Mouse (Mus musculus) CD4-positive helper T cell, adult 2 months (primary cell): ENCODE data around the gene Ech1.
A peak's percentile ranks its signal among the peaks of the same experiment; 100 is the strongest.

Experiments
- DNase-seq: peaks from one replicate; pipeline ENCODE4 v3.0.0-alpha.2; 2012; ENCODE audit warnings: low read depth, missing footprints, low spot score

Ech1 gene

GRCm38 (mm10) chr7:28824941-28825685, at the start of gene Ech1:
Gene Ech1 (plus strand): TSS chr7:28825217.
- DNase-seq, result peak; percentile 92

GRCm38 (mm10) chr7:28778825-28779224, 46.2 kb upstream of the Ech1 start:
- DNase-seq, result no peak

DNA sequence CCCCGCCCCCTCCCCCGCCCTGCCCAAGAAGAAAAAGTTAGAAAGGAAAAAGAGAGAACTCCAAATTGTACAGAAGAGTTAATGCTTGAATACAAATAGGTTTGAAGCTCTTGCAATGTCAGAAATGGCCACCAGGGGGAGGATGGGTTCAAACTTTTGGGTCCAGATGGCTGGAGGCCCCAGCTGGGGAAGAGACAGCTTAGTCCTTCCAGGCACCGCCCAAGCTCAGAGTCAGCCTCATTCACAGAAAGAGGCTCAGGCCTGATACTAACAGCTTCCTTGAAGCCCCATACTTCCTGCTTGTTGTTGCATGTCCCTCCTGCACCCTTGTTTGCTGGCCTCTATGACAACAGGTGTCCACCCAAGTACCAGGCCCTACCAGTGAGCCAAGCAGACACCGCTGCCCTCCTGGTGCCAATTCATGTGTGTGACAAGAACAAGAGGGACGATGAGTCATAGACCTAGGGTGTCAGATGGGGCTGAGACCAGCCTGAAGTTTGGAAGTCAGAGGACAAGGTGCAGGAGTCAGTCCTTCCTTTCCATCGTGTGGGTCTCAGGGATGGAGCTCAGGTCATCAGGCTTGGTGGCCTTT, 44.9 kb upstream of the Ech1 start:
- peak; percentile 89 for DNase-seq

DNA sequence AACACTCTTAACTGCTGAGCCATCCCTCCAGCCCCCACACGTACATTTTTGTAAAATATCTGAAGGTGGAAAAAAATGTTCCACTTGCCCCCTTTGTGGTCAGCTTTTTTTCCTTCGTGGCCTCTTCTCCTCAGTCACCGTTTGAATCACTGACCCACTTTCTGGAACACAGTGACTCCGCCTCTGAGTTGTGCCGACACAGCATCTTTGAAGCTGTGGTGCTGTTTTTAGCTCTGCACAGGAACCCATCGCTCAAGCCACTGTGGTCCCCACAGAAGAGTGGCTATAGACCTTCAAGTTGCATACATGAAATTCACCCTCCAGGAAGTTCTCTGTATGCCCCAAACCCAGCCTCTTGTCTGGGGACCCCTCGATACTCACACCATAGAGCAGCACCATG, 44.2 kb upstream of the Ech1 start:
- peak; percentile 89 for DNase-seq

- DNase-seq, result peak; percentile 96
Observed at GRCm38 (mm10) chr7:28781261-28781663, 43.8 kb upstream of the Ech1 start.

DNA sequence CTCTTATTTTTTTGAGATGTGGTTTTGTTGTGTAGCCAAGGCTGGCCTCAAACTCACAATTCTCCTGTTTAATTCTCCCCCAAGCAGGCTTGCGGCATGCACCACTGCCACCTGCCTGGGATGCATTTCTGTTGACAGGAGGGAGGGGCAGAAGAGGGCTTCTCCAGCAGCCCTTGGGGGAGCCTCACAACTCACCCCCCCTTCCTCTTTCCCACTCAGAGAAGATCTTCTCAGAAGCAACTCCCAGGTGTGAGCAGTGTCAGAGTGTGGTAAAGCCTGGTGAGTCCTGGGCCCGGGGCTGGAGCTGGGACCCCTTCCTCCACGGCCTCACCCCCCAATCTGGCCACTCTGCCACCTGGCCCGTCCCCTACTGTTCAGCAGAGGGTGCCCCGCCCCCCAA, 39.9 kb upstream of the Ech1 start:
- no peak for DNase-seq

DNA sequence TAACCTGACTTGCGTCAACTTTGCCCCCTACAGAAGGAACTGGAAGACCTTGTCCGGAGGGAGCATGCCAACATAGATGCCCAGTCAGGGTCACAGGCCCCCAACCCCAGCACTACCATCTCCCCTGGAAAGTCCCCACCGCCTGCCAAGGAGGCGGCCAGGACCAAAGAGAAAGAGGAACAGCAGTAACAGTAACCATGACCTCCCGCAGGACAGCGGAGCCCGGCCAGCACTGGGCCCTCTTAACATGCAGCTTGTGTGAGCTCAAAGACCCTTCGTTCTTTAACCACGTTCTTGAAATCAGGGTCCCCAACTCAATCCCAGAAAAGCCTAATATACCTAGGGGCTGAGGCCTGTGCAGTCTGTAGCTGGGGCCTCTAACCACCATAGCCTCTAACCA, 37.1 kb upstream of the Ech1 start:
- no peak for DNase-seq

DNA sequence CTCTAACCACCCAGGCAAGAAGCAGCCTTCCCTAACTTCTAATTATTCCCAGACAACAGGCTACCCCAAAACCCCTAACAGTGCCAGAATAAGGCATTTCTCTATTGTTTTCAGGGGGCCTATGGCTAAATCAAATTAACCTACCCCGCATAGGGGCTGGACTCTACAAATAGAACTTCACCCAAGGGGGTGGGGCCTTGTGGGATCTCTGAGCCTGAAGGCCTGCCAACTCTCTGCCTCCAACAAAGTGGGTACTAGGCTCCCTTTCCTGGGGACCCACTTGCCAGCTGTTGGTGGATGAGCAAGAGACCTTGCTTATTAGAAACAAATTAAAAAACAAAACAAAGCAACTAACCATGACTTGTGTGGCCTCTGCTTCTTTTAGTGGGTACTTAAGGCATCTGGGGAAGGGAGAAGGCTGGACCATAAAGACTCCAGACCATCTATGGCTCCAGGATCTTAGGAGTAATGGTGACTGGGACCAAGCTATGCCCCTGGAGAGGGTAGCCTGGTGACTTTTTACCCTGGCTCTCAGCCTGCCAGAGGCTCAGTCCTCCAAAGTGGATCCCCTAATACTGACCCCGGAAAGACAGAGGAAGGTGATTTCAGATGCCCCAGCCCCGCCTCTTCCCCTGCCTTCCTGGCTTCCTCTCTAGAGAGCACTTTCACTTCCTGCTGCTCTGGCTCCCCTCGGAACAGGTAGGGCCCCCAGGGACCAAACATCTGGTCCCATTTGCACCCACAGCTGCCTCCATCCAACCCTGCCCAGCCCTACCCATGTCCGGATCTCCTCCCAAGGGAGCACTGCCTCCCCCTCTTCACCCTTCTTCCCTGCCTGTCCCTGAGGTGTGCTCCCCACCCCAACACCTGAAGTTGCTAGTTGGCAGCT, 36.5 kb upstream of the Ech1 start, which contains the start of gene Rinl:
Rinl (plus strand) TSS at position 663 of the 889 bp plus-strand sequence.
- DNase-seq, result peak; percentile 71

- DNase-seq, result no peak
Observed at GRCm38 (mm10) chr7:28789235-28789634, 35.8 kb upstream of the Ech1 start.

DNA sequence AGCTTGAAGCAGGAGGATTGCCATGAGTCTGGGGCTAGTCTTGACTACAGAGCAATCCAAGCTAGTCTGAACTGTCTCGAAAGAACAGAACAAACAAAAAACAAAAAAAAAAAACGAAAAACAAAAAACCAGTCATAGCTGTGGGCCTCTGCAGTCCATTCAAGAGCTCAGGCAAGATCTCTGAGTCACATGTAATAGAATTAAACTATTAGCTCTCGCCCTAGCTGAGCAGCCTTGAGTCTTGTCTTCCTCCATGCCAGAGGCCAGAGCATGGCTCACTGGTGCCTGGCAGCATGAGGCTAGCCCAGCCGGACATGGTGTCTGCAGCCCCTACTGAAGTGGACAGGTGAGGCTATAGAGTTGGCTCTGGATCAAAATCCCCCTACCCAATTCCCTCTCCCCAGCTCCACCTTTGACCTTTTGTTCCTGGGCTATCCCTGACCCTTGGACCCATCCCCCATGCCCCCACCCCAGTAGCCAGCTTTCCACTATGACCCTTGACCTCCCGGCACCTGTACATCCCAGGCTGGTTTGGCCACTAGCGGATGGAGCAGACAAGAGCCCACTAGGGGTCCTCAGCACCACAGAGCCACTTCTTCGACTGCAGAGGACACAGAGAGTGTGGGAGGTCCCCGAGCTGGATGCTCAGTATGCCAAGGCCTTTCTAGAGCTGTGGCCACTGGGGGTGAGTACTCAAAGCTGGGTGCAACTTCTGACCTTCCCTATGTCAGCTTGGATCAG, 34.8 kb upstream of the Ech1 start:
- DNase-seq, result peak; percentile 51

DNA sequence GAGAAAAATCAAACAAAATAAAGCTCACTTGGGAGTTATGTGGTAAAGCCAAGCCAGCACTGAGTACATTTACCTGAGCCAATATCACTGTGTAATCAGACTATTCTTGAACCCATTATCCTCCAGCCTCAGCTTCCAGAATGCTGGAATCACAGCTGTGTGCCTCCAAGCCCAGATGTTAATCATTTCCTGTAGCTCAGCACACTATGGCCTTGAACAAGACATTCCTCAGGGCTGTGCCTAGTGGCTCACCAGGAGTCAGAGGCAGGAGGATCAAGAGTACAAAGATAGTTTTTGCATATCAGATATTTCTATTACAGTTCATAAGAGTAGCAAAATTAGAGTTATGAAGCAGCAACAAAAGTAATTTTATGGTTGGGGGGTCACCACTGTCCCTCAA, 33.3 kb upstream of the Ech1 start:
- no peak for DNase-seq

DNA sequence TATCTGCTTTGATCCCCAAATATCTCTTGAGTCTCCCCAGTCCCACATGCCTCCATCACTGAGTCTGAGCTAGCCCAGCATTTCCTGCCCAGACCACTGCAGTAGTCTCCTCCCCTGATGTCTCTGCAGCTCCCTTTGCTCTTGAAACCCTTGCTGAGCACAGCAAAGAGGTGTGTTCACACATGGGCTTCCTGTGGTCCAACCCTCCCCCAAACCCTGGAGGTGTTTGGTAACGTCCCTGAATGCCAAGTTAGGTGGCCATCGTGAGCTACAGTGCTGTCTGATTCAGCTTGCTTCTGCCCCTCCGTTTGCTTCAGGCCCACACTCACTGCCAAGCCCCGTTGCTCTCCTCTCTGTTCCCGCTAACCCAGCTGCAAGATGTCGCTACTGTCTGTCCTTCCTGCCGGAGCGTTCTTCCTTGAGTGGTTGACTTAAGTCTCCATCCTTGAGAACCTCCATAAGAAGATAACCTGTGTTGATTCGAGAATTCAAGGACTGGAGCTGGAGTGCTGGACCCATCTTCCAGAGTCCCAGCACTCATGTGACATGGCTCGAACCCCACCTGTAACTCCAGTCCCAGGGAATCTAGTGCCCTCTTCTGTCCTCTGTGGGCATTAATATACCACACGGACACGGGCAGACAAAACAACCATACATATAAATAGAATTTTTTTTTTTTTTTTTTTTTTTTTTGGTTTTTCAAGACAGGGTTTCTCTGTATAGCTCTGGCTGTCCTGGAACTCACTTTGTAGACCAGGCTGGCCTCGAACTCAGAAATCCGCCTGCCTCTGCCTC, 32.4 kb upstream of the Ech1 start:
- DNase-seq, result peak; percentile 87

DNA sequence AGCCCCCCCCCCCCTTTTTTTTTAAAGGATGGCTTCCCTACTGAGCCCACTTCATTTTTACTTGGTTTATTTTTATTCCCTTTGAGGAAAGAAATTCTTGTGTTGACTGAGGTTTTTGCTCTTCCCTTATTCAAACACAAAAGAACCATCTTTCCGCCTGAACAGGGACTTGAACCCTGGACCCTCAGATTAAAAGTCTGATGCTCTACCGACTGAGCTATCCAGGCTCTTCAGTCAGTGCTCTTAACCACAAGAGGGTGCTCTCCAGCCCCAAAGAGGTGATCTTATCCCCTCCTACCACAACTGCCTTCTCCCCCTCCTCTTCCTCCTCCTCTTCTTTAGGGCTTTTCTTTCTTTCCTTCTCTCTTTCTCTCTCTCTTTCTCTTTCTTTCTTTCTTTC, 31.2 kb upstream of the Ech1 start:
- peak; percentile 69 for DNase-seq

GRCm38 (mm10) chr7:28794496-28794895, 30.5 kb upstream of the Ech1 start:
- peak; percentile 72 for DNase-seq

DNA sequence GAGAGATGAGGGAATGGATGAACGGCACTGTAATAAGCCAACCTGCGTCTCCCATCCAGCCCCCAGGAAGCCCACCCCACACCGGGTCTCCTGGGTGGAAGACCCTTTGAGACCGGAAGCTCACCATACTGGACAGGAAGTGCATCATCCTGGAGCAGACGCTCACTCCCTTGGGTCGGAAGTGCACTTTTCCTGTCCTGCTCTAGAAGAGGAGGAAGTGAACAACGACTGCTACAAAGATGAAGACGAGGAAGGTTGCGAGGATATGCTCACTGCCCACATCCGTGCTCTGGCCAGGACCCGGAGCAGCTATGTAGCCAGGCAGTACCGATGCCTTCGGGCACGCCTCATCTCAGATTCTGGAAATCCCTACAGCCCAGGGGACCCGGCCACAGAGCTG, 29.2 kb upstream of the Ech1 start:
- peak; percentile 70 for DNase-seq

GRCm38 (mm10) chr7:28796562-28796975, 28.4 kb upstream of the Ech1 start:
- DNase-seq, result peak; percentile 87

DNA sequence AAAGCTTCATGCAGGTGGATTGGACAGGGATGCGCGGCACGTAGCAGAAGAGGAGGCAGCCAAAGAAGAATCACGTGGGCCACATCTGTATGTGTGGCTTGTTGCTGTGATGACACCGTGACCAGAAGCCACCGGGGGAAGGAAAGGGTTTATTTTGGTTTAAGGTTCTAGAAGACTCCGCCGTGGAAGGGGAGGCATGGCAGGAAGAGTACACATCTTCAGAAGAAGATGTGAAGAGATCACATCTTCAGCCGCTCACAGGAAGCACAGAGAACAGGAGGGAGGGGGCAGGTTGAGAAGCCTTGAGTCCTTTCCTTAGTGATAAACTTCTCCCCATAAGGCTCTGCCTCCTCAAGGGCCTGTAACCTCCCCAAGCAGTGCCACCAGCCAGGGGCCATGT, 25.0 kb upstream of the Ech1 start:
- peak; percentile 86 for DNase-seq

GRCm38 (mm10) chr7:28801451-28801850, 23.6 kb upstream of the Ech1 start:
- DNase-seq, result no peak

- DNase-seq, result no peak
Observed at GRCm38 (mm10) chr7:28801901-28802670, 22.9 kb upstream of the Ech1 start.
